Mouse (Mus musculus) stomach, postnatal 0 days (tissue): ENCODE measurements around the gene Prx.

Source experiments
- CTCF ChIP-seq: IDR thresholded peaks from 2 replicates; pipeline ENCODE4 v1.5.1; 2016; ENCODE audit warnings: antibody characterized with exemption, low read depth, mild to moderate bottlenecking, moderate library complexity
- EP300 ChIP-seq: optimal IDR thresholded peaks from 2 replicates; pipeline ENCODE3; 2016; ENCODE audit warnings: antibody characterized with exemption

GRCm38 (mm10) chr7:27486770-27487697 lies 12.1 kb upstream of the Prx start, which contains the start of gene Sertad1:
- TF ChIP-seq EP300 (peak; percentile 34), CTCF (peak; percentile 69)
